Mouse (Mus musculus) lung, postnatal 4 days (tissue): ENCODE results near the gene Satb2.

Experiments used
- DNase-seq, 2 experiments: peaks; one replicate each; pipeline ENCODE4 v3.0.0; 2021

Gene Satb2

DNA sequence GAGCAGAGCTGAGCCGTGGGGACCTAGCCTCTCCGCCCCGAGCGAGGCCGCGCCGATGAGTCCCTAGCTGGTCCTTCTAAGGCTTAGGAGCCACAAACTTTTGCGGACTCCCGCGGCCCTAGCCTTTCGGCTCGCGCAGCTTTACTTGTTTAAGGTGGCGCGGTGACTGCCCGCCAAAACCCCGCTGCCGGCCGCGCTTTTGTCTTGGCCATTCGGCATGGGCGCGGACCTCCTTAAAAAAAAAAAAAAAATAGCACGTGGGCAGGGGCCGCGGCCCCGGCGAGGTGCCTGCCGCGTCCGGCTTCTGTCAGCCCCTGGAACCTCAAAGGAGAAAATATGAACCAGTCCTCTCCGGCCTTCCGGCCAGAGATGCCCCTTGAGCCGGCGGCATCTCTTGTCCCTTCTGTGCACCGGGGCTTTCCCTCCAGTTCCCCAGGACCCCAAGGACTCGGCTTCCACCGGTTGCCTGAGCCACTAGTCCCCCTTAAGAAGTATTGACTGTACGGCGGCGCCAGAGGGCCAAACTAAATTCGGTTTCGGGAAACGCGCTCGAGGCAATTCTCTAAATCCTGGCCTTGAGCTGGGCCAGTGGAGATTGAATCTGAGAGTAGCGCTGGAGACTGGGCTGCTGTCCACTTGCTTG, 5.4 kb downstream of the Satb2 start:
- DNase-seq: peak; percentile 95

GRCm38 (mm10) chr1:56972251-56972949, 6.0 kb downstream of the Satb2 start:
- DNase-seq: peak; percentile 66 to 75

- DNase-seq: no peak
Observed at GRCm38 (mm10) chr1:56971942-56972250, 6.6 kb downstream of the Satb2 start.

DNA sequence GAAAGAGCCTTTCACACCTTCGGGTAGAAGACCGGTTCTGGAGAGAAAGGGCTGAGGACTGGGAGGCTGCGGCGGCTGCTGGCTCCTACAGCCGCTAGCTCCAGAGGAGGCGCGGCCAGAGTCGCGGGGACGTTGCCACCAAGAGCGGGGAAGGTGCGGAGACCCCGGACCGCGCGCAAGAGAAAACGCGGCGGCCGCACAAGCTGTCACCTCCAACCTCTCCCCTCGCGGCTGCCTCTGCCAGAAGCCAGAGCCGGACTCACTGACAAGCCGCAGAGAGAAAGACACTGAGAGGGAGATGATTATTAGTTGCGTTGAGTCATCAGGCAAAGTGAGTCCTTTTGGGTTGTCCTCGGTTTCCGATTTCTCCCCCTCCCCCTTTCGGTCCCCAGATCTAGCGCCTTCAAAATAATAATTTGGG, 7.0 kb downstream of the Satb2 start:
- DNase-seq: no peak

- DNase-seq: peak in 1 of 2 experiments; percentile 26
Observed at GRCm38 (mm10) chr1:56970740-56971141, 7.7 kb downstream of the Satb2 start.

DNA sequence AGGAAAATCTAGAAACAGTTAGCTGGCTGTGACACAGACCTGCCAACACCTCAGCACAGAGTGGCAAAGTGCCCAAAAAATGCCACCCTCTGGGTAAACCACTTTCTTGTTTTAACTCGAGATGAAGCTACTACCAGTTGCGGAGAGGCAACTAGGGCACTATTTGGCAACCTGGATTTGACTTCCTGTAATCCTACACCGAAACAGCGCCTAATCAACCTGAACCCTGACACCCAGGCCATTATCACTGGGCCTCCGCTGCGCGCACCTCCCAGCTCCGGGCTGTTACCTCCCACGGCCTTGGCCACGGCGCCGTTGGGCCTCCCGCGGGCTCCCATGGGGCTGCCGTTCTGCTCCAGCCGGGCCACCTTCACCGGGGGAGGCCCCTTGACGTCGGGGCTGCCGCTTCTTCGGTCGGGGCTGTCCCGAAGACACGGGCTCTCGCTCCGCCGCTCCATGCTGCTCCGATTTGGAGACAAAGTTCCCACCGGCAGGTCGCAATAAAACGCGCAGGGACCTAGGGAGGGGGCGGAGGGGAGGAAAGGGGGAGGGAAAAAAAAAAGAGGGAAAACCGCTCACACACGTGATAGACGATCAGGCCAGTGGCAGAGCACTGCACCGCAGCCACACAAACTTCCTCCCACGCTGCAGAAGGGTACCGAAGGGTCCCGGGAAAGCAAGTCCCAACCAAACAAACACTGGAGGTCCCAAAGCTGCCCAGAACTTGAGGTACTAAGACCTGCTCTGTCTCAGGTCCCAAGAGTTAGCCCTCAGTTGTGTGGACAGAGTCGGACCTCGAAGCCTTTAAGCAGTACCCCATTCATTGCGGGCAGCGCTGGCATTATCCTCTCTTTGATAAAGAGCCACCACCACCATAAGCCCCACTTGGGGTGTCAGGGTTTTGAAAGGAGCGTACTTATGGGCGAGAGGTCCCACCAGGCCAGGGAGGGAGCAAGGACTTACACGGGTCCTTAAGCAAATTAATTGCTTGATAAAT, 8.8 kb downstream of the Satb2 start:
- peak in 1 of 2 experiments; percentile 18 for DNase-seq

- no peak for DNase-seq
Observed at GRCm38 (mm10) chr1:56965879-56966579, 12.4 kb downstream of the Satb2 start.

DNA sequence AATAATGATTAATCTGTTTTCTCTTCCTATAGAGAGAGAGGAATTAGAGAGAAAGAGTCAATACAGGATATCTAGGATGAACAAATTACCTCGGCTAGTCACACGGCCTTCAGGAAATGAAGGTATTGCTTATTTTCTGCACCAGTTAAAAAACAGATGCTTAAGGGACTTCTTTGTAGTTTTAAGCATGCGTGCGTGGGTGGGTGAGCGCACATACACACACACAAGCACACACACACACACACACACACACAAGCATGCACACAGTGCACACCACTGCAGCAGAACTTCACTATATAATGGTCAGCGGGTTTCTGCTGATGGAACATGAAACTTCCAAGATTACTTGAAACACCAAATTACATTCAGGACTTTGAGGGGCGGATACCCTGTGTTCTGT, 14.0 kb downstream of the Satb2 start:
- no peak for DNase-seq

- DNase-seq: no peak
Observed at GRCm38 (mm10) chr1:56963291-56963690, 15.2 kb downstream of the Satb2 start.

GRCm38 (mm10) chr1:56958996-56959395, 19.5 kb downstream of the Satb2 start:
- DNase-seq: no peak

DNA sequence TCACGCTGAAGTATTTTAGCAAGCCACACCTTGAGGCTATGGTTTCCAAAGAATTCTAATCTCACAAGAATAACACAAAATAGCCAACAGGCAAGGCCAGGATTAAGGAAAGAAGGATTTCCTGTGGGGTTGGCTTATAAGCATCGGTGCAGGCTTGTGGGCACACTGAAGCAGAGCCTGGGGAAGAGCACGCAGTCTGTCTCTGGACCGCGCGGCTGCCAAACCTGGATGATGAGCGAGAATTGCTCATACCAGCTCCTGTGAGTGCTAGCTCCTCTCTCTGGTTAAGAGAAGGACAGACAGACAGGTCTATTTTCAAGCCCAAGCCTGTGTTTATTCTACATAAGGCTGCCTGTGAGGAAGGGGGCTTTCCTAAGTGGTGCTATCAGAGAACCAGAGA, 20.5 kb downstream of the Satb2 start:
- DNase-seq: no peak

GRCm38 (mm10) chr1:56956811-56957210, 21.6 kb downstream of the Satb2 start:
- no peak for DNase-seq

DNA sequence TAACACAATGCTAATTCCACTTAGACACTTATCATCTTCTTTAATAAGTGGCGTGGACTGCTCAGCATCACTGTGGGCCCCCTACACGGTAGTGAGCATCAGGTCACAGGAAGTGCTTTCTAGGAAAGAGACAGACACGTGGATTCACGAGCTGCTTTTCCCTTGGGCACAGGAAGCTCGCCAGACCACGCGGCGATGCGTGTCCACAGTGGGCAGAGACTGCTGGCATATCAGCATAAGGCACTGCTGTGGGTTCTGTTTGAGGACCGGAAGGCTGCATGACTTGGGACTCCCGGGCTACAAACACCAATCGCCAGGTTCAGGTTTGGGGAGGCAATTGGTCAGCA, 22.7 kb downstream of the Satb2 start:
- DNase-seq: no peak

DNA sequence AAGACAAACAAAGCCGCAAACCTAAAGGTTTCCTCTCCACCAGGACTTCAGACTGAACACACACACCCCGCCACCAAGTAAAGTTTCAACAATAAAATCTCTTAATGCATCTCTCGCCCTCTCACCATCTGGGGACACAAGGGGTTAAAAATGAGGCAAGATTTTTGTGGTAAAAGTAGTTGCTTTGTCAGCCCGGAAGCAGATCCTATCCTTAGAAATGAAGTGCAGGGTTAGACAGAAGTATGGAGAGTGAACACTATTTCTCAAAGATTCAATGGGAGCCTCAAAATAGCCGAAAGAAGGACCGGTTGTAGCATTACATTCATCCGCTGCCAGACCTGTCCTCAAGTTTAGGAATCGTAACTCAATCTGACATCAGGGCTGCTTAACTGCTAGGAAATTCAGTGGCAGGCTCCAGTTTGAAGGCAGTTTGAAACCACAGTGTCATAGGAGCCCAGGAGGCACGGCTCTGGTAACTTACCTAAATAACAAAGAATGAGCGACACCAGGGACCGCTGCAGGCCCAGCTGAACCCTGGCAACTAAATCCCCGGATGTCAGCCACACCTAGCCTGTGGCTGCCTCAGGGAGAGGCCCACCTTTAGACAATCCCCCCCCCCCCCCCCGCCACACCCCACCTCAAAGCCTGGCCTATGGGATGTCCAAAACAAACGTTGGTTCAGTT, 23.3 kb downstream of the Satb2 start:
- no peak for DNase-seq

DNA sequence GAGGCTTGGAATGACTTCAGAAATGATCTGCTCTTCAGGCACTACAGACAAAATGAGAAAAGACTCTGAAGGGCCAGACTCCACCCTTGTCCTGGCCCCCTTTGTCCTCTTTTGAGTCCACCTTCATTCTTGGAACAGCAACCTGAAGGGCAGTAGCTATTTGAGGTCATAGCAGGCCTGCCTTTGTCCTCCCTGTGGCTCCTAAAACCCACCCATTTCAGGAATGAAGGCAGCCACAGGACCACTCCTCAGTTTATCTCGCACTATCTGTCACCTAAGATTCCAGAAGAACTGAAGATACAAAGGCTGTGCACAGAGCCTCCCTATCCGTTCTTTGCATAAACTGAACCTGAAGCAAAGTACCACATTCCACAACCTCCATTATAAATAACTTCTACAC, 24.9 kb downstream of the Satb2 start:
- no peak for DNase-seq

DNA sequence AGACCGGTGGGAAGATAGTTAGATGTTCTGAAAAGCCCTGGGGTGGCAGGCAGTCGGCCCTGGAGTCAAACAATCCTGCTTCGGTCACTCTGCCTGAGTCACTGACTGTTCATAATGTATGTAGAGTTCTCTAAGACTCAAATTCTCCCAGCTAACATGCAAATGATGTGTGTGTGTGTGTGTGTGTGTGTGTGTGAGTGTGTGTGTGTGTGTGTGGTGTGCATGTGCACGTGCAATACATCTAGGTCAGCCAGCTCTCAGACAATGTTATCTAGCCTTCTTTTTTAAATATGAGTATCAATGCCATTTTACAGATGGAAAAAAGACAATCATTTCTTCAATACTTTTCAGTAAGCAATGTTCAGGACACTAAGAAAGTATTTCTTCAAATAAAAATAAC, 26.5 kb downstream of the Satb2 start:
- DNase-seq: no peak

GRCm38 (mm10) chr1:56951525-56951924, 26.9 kb downstream of the Satb2 start:
- DNase-seq: no peak

- DNase-seq: no peak
Observed at GRCm38 (mm10) chr1:56939432-56939831, 39.0 kb downstream of the Satb2 start.

GRCm38 (mm10) chr1:56938432-56938831, 40.0 kb downstream of the Satb2 start:
- no peak for DNase-seq

DNA sequence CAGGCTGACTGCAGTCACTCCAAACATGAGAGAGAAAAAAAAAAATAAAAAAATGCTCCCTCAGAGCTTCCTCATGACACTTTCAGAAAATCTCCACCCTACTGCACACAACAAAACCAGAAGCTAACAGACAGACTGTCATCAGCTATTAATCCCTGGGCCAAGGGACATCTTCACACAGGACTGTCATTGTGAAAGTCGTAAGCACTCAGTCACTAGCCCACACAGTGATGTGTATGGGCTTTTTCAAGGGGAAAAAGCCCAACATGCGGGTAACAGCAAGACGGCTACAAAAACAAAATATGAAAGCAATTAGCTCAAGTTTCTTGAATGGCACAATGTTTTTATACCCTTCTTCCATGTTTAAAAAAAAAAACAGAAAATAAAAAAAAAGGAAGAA, 41.9 kb downstream of the Satb2 start:
- DNase-seq: no peak

- no peak for DNase-seq
Observed at GRCm38 (mm10) chr1:56933821-56934220, 44.6 kb downstream of the Satb2 start.

DNA sequence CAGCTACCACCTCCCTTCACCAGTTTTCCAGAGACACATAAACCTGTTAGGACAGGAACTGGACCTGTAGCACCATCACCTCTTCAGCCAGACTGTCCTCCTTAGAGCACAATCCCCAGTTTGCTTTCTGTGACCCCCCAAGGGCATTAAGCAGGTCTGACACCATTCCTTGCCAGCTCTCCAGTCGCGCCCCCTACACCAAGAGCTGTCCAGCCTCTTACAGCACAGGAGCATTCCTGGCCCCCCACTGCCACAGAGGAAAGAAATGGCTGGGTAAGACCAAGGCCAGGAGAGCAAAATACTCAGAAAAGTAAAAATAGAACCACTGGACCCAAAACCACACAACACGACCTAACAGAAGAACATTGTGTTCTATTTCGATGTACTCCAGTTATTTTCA, 48.4 kb downstream of the Satb2 start:
- no peak for DNase-seq

GRCm38 (mm10) chr1:56928731-56929130, 49.7 kb downstream of the Satb2 start:
- DNase-seq: no peak
